Mouse (Mus musculus) embryonic facial prominence, embryonic 10.5 days (tissue): ENCODE results near the gene Mad1l1. TPM values are rescaled to one million over a fixed set of nuclear protein-coding genes. Genes with fewer than 3 reads are reported as not detected.

ENCODE experiments used
- DNase-seq: peaks from one replicate; pipeline ENCODE4 v3.0.0-alpha.2; 2017; ENCODE audit warnings: low spot score
- H3K27ac ChIP-seq: fragments of 300-500 bp; sonication (generic); replicated peaks from 2 replicates; pipeline ENCODE4 v1.5.1; 2016; ENCODE audit warnings: mild to moderate bottlenecking
- H3K27me3 ChIP-seq: fragments of 300-500 bp; sonication (generic); replicated peaks from 2 replicates; pipeline ENCODE4 v1.6.1; 2016; ENCODE audit warnings: low read depth, mild to moderate bottlenecking; ENCODE audit not compliant: poor library complexity, severe bottlenecking
- H3K36me3 ChIP-seq: fragments of 300-500 bp; sonication (generic); replicated peaks from 2 replicates; pipeline ENCODE4 v1.6.1; 2016; ENCODE audit warnings: mild to moderate bottlenecking, moderate library complexity
- H3K4me1 ChIP-seq: fragments of 300-500 bp; sonication (generic); 2 replicates; pipeline ENCODE4 v1.6.1; 2016
- H3K4me3 ChIP-seq: fragments of 300-500 bp; sonication (generic); 2 replicates; pipeline ENCODE4 v1.5.1; 2016; ENCODE audit warnings: mild to moderate bottlenecking, moderate library complexity
- H3K9me3 ChIP-seq: fragments of 300-500 bp; sonication (generic); 2 replicates; pipeline ENCODE4 v1.6.1; 2016; ENCODE audit warnings: mild to moderate bottlenecking
- WGBS: fragments of 180-500 bp; shearing (Covaris S2); methylation state at CpG from one replicate; pipeline ENCODE4 v1.1.7; 2016; 5-methylcytosine and 5-hydroxymethylcytosine counted together
- polyA plus RNA-seq: library from polyadenylated mRNA; unstranded; fragments of >200 nt; fragmentation: Nextera tagmentation; extraction: Ambion mirVana; gene quantifications from 2 replicates; pipeline ENCODE4 v1.2.1, GENCODE M21; 2016

Gene Mad1l1
- polyA plus RNA-seq, 1 experiment from 2014 or later, result 63.9 TPM

- H3K27me3 ChIP-seq, result no peaks in the 10 kb centered on the region
- no peak overlapping the region for H3K27ac ChIP-seq
- H3K9me3 ChIP-seq, result no peaks in the 10 kb centered on the region
- WGBS, result 82% methylated on average over 3 of the region's 3 CpGs
- no peak overlapping the region for H3K4me3 ChIP-seq
- DNase-seq, result no peak
- peaks cover 24% of the 10 kb centered on the region for H3K4me1 ChIP-seq
- peaks cover 18% of the 10 kb centered on the region; the same call in 1 of the 2 replicates for H3K36me3 ChIP-seq
Observed at GRCm38 (mm10) chr5:140204465-140204864, 116.9 kb downstream of the Mad1l1 start.

GRCm38 (mm10) chr5:140204037-140204436 lies 117.3 kb downstream of the Mad1l1 start:
- peaks cover 18% of the 10 kb centered on the region; the same call in 1 of the 2 replicates for H3K36me3 ChIP-seq
- H3K27me3 ChIP-seq, result no peaks in the 10 kb centered on the region
- WGBS, result 76% methylated on average over 5 of the region's 5 CpGs
- no peak overlapping the region for H3K4me3 ChIP-seq
- peaks cover 20% of the 10 kb centered on the region for H3K4me1 ChIP-seq
- no peaks in the 10 kb centered on the region for H3K9me3 ChIP-seq
- no peak overlapping the region for H3K27ac ChIP-seq
- DNase-seq, result no peak

- Histone ChIP-seq H3K27me3 (no peaks in the 10 kb centered on the region), H3K4me3 (no peak overlapping the region), H3K9me3 (no peaks in the 10 kb centered on the region), H3K27ac (no peak overlapping the region), H3K36me3 (peaks cover 16% of the 10 kb centered on the region; the same call in 1 of the 2 replicates), H3K4me1 (peaks cover 7% of the 10 kb centered on the region)
- 76% methylated on average over 2 of the region's 2 CpGs for WGBS
- no peak for DNase-seq
Observed at GRCm38 (mm10) chr5:140202451-140202850, 118.9 kb downstream of the Mad1l1 start.

- no peak for DNase-seq
- no peak overlapping the region for H3K4me3 ChIP-seq
- H3K9me3 ChIP-seq, result no peaks in the 10 kb centered on the region
- H3K27ac ChIP-seq, result no peak overlapping the region
- H3K27me3 ChIP-seq, result no peaks in the 10 kb centered on the region
- H3K36me3 ChIP-seq, result peaks cover 7% of the 10 kb centered on the region; the same call in 1 of the 2 replicates
- H3K4me1 ChIP-seq, result peaks cover 3% of the 10 kb centered on the region
- WGBS, result 94% methylated on average over 5 of the region's 5 CpGs
Observed at GRCm38 (mm10) chr5:140201566-140201965, 119.8 kb downstream of the Mad1l1 start.

GRCm38 (mm10) chr5:140201109-140201508 lies 120.2 kb downstream of the Mad1l1 start:
- Histone ChIP-seq H3K36me3 (0 out of 2 replicates have a peak, but pooled peaks cover 6% of the 10 kb centered on the region), H3K27ac (no peak overlapping the region), H3K4me1 (peaks cover 3% of the 10 kb centered on the region), H3K4me3 (no peak overlapping the region), H3K27me3 (no peaks in the 10 kb centered on the region), H3K9me3 (no peaks in the 10 kb centered on the region)
- WGBS, result 91% methylated on average over 1 of the region's 1 CpGs
- no peak for DNase-seq

GRCm38 (mm10) chr5:140197705-140198104 lies 123.6 kb downstream of the Mad1l1 start:
- DNase-seq, result peak; percentile 70
- Histone ChIP-seq H3K36me3 (peaks cover 14% of the 10 kb centered on the region), H3K4me1 (peaks cover 19% of the 10 kb centered on the region), H3K4me3 (no peak overlapping the region), H3K27ac (no peak overlapping the region), H3K27me3 (no peaks in the 10 kb centered on the region), H3K9me3 (no peaks in the 10 kb centered on the region)
- 34% methylated on average over 4 of the region's 4 CpGs for WGBS

GRCm38 (mm10) chr5:140196446-140196845 lies 124.9 kb downstream of the Mad1l1 start:
- 85% methylated on average over 3 of the region's 3 CpGs for WGBS
- Histone ChIP-seq H3K27me3 (no peaks in the 10 kb centered on the region), H3K9me3 (no peaks in the 10 kb centered on the region), H3K27ac (no peak overlapping the region), H3K4me3 (no peak overlapping the region), H3K4me1 (peaks cover 22% of the 10 kb centered on the region), H3K36me3 (peaks cover 26% of the 10 kb centered on the region)
- DNase-seq, result no peak

GRCm38 (mm10) chr5:140194173-140194572 lies 127.2 kb downstream of the Mad1l1 start:
- no peak for DNase-seq
- H3K27me3 ChIP-seq, result no peaks in the 10 kb centered on the region
- no peak overlapping the region for H3K4me3 ChIP-seq
- H3K27ac ChIP-seq, result 0 out of 2 replicates have a peak overlapping the region, but pooled peaks have one; percentile 35
- H3K36me3 ChIP-seq, result peaks cover 27% of the 10 kb centered on the region
- H3K9me3 ChIP-seq, result no peaks in the 10 kb centered on the region
- H3K4me1 ChIP-seq, result peaks cover 29% of the 10 kb centered on the region
- 65% methylated on average over 11 of the region's 11 CpGs for WGBS

- Histone ChIP-seq H3K27ac (no peak overlapping the region), H3K4me3 (no peak overlapping the region), H3K27me3 (no peaks in the 10 kb centered on the region), H3K9me3 (no peaks in the 10 kb centered on the region), H3K4me1 (peaks cover 29% of the 10 kb centered on the region), H3K36me3 (peaks cover 27% of the 10 kb centered on the region)
- DNase-seq, result no peak
- WGBS, result 78% methylated on average over 4 of the region's 4 CpGs
Observed at GRCm38 (mm10) chr5:140191539-140191938, 129.8 kb downstream of the Mad1l1 start.

- peaks cover 6% of the 10 kb centered on the region for H3K4me1 ChIP-seq
- no peak overlapping the region for H3K4me3 ChIP-seq
- H3K9me3 ChIP-seq, result no peaks in the 10 kb centered on the region
- H3K36me3 ChIP-seq, result no peaks in the 10 kb centered on the region
- no peaks in the 10 kb centered on the region for H3K27me3 ChIP-seq
- H3K27ac ChIP-seq, result no peak overlapping the region
- 89% methylated on average over 4 of the region's 4 CpGs for WGBS
- DNase-seq, result no peak
Observed at GRCm38 (mm10) chr5:140186351-140186750, 135.0 kb downstream of the Mad1l1 start.

GRCm38 (mm10) chr5:140185757-140186156 lies 135.6 kb downstream of the Mad1l1 start:
- Histone ChIP-seq H3K4me1 (0 out of 2 replicates have a peak, but pooled peaks cover under 1% of the 10 kb centered on the region), H3K4me3 (no peak overlapping the region), H3K9me3 (no peaks in the 10 kb centered on the region), H3K27me3 (no peaks in the 10 kb centered on the region), H3K27ac (no peak overlapping the region), H3K36me3 (no peaks in the 10 kb centered on the region)
- WGBS, result 91% methylated on average over 6 of the region's 6 CpGs
- no peak for DNase-seq

GRCm38 (mm10) chr5:140183387-140183786 lies 138.0 kb downstream of the Mad1l1 start:
- Histone ChIP-seq H3K4me1 (no peaks in the 10 kb centered on the region; the same call in 1 of the 2 replicates), H3K36me3 (0 out of 2 replicates have a peak, but pooled peaks cover 5% of the 10 kb centered on the region), H3K4me3 (no peak overlapping the region), H3K9me3 (no peaks in the 10 kb centered on the region), H3K27ac (no peak overlapping the region), H3K27me3 (no peaks in the 10 kb centered on the region)
- no peak for DNase-seq
- 90% methylated on average over 7 of the region's 7 CpGs for WGBS

GRCm38 (mm10) chr5:140182351-140182750 lies 139.0 kb downstream of the Mad1l1 start:
- WGBS, result 96% methylated on average over 4 of the region's 4 CpGs
- no peak overlapping the region for H3K4me3 ChIP-seq
- H3K9me3 ChIP-seq, result no peaks in the 10 kb centered on the region
- H3K27ac ChIP-seq, result no peak overlapping the region
- DNase-seq, result no peak
- H3K36me3 ChIP-seq, result 0 out of 2 replicates have a peak, but pooled peaks cover 5% of the 10 kb centered on the region
- no peaks in the 10 kb centered on the region; the same call in 1 of the 2 replicates for H3K4me1 ChIP-seq
- no peaks in the 10 kb centered on the region for H3K27me3 ChIP-seq
